Mouse (Mus musculus) midbrain, embryonic 11.5 days (tissue): Measurements from ENCODE around the gene Morc3. TPM values are rescaled to one million over a fixed set of nuclear protein-coding genes. Genes with fewer than 3 reads are reported as not detected.
A peak's percentile ranks its signal among the peaks of the same experiment; 100 is the strongest.

Experiments
- ATAC-seq: fragments of 200-750 bp; cut with Nextera tagmentation; 2 replicates; pipeline ENCODE4 v1.8.0; 2017; ENCODE audit warnings: moderate TSS enrichment, moderate library complexity; ENCODE audit not compliant: low FRiP score
- DNase-seq: peaks from one replicate; pipeline ENCODE4 v3.0.0; 2015; ENCODE audit warnings: low spot score; ENCODE audit errors: missing footprints
- H3K27ac ChIP-seq: fragments of 300-500 bp; sonication (generic); 2 replicates; pipeline ENCODE4 v1.5.1; 2014; ENCODE audit warnings: low read depth, low read length
- H3K27me3 ChIP-seq: fragments of 300-500 bp; sonication (generic); 2 replicates; pipeline ENCODE4 v1.6.1; 2014; ENCODE audit warnings: mild to moderate bottlenecking, low read length, moderate library complexity, mixed read lengths; ENCODE audit not compliant: control insufficient read depth, insufficient read depth
- H3K36me3 ChIP-seq: fragments of 300-500 bp; sonication (generic); 2 replicates; pipeline ENCODE4 v1.6.1; 2014; ENCODE audit warnings: mild to moderate bottlenecking, low read length, moderate library complexity, mixed read lengths; ENCODE audit not compliant: control insufficient read depth, insufficient read depth
- H3K4me1 ChIP-seq: fragments of 300-500 bp; sonication (generic); 2 replicates; pipeline ENCODE4 v1.6.1; 2014; ENCODE audit warnings: low read length; ENCODE audit not compliant: control insufficient read depth, insufficient read depth
- H3K4me2 ChIP-seq: fragments of 300-500 bp; sonication (generic); 2 replicates; pipeline ENCODE4 v1.6.1; 2014; ENCODE audit warnings: mild to moderate bottlenecking, moderate library complexity
- H3K4me3 ChIP-seq: fragments of 300-500 bp; sonication (generic); 2 replicates; pipeline ENCODE4 v1.5.1; 2014; ENCODE audit warnings: low read depth, low read length
- H3K9ac ChIP-seq: fragments of 300-500 bp; sonication (generic); 2 replicates; pipeline ENCODE4 v1.6.1; 2014; ENCODE audit warnings: low read length
- H3K9me3 ChIP-seq: fragments of 300-500 bp; sonication (generic); 2 replicates; pipeline ENCODE4 v1.6.1; 2016; ENCODE audit warnings: low read length; ENCODE audit not compliant: control insufficient read depth
- WGBS: fragments of 180-500 bp; shearing (Covaris S2); extraction: QIAGEN DNeasy Blood & Tissue Kit; methylation state at CpG from one replicate; pipeline ENCODE4 v1.1.7; 2014; 5-methylcytosine and 5-hydroxymethylcytosine counted together
- polyA plus RNA-seq: library from polyadenylated mRNA; unstranded; fragments of >200 nt; fragmentation: Nextera tagmentation; extraction: Ambion mirVana; gene quantifications from 2 replicates; pipeline ENCODE4 v1.2.1, GENCODE M21; 2014

Gene Morc3
- polyA plus RNA-seq, 1 experiment from 2014 or later: 29.6 TPM

GRCm38 (mm10) chr16:93909936-93910335, 78.0 kb downstream of the Morc3 start:
- no peak for ATAC-seq
- H3K4me2 ChIP-seq: no peak overlapping the region
- WGBS: 91% methylated on average over 3 of the region's 3 CpGs
- no peaks in the 10 kb centered on the region for H3K27me3 ChIP-seq
- no peak for DNase-seq
- H3K27ac ChIP-seq: no peak overlapping the region
- H3K9ac ChIP-seq: no peak overlapping the region
- no peaks in the 10 kb centered on the region for H3K9me3 ChIP-seq
- 0 out of 2 replicates have a peak, but pooled peaks cover 2% of the 10 kb centered on the region for H3K36me3 ChIP-seq
- H3K4me1 ChIP-seq: no peaks in the 10 kb centered on the region
- no peak overlapping the region for H3K4me3 ChIP-seq

DNA sequence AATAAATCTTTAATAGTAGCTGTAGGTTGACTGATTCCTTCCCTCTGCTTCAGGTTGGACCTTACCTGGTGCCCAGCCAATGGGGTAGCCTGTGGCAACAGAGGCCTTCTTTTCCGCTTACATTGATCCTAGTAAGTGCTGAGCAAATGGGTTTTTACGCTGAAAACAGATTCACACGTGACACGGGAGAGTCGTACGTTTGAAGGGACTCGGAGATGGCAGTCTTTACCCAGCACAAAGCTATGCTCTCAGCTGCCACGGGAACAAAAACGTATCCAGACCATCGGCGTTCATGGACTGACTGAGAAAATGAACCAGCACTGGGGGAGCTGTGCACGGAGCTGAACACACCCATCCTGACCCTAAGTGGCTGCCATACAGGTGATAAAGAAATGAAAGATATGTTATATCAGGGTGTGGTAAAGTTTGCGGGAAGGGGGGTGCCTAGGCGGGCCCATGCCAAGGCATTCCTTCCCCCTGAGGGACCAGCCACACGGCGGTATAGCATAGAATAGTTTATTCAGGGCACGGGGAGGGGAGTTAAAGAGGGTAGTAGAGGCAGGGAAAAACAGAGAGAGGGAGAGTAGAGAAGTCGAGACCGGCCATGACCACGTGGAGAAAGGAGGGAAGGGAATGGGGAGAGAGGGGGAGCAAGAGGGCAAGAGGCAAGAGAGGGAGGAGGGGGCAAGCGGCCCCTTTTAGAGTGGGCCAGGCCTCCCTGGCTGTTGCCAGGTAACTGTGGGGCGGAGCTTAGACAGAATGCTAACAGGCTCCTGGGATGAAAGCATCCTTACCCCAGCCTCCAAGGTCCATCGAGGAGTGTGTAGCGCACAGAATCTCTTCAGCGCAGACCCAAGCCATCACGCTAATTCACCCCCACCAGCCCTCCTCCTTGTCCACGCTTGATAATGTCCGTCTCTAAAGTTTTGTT, 79.1 kb downstream of the Morc3 start:
- 69% methylated on average over 28 of the region's 28 CpGs for WGBS
- DNase-seq (no peak), ATAC-seq (0 out of 2 replicates have a peak, but pooled peaks have one; percentile 19)
- H3K4me3 ChIP-seq: no peak overlapping the region
- no peaks in the 10 kb centered on the region; the same call in 1 of the 2 replicates for H3K27me3 ChIP-seq
- H3K9me3 ChIP-seq: no peaks in the 10 kb centered on the region
- 0 out of 2 replicates have a peak, but pooled peaks cover 2% of the 10 kb centered on the region for H3K36me3 ChIP-seq
- no peak overlapping the region for H3K9ac ChIP-seq
- H3K27ac ChIP-seq: no peak overlapping the region
- H3K4me2 ChIP-seq: no peak overlapping the region
- H3K4me1 ChIP-seq: no peaks in the 10 kb centered on the region

GRCm38 (mm10) chr16:93912158-93912557, 80.2 kb downstream of the Morc3 start:
- H3K9me3 ChIP-seq: no peaks in the 10 kb centered on the region
- 78% methylated on average over 5 of the region's 5 CpGs for WGBS
- H3K4me3 ChIP-seq: no peak overlapping the region
- no peak overlapping the region for H3K9ac ChIP-seq
- ATAC-seq (no peak), DNase-seq (no peak)
- no peaks in the 10 kb centered on the region for H3K36me3 ChIP-seq
- H3K27ac ChIP-seq: no peak overlapping the region
- H3K4me1 ChIP-seq: no peaks in the 10 kb centered on the region
- no peak overlapping the region for H3K4me2 ChIP-seq
- no peaks in the 10 kb centered on the region; the same call in 1 of the 2 replicates for H3K27me3 ChIP-seq

DNA sequence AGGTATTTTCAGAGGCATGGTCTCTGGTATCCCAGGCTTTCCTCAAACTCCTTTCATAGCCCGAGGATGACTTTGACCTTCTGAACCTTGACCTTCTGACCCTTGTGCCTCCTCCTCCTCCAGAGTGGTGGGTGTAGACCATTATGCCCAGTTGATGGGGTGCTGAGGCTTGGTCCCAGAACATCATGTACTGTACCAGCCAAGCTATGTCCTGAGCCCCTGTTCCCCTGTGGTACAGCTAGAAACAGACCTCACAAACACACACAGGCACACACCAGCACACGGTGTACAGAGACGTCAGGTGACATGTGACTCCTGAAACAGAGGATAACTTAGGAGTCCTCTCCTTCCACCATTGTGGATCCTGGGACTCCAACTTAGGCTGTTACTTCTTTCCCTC, 80.9 kb downstream of the Morc3 start:
- H3K27me3 ChIP-seq: no peaks in the 10 kb centered on the region; the same call in 1 of the 2 replicates
- DNase-seq (no peak), ATAC-seq (no peak)
- no peak overlapping the region for H3K4me2 ChIP-seq
- H3K9ac ChIP-seq: no peak overlapping the region
- WGBS: 75% methylated on average over 3 of the region's 3 CpGs
- no peaks in the 10 kb centered on the region for H3K4me1 ChIP-seq
- H3K27ac ChIP-seq: no peak overlapping the region
- no peaks in the 10 kb centered on the region for H3K9me3 ChIP-seq
- H3K36me3 ChIP-seq: no peaks in the 10 kb centered on the region
- H3K4me3 ChIP-seq: no peak overlapping the region

- no peaks in the 10 kb centered on the region; the same call in 1 of the 2 replicates for H3K27me3 ChIP-seq
- H3K9me3 ChIP-seq: no peaks in the 10 kb centered on the region
- DNase-seq (no peak), ATAC-seq (no peak)
- H3K4me2 ChIP-seq: no peak overlapping the region
- no peaks in the 10 kb centered on the region for H3K36me3 ChIP-seq
- H3K4me1 ChIP-seq: no peaks in the 10 kb centered on the region
- 81% methylated on average over 10 of the region's 10 CpGs for WGBS
- no peak overlapping the region for H3K9ac ChIP-seq
- H3K27ac ChIP-seq: no peak overlapping the region
- no peak overlapping the region for H3K4me3 ChIP-seq
Observed at GRCm38 (mm10) chr16:93913881-93914576, 82.1 kb downstream of the Morc3 start.

- H3K27me3 ChIP-seq: no peaks in the 10 kb centered on the region; the same call in 1 of the 2 replicates
- H3K9me3 ChIP-seq: no peaks in the 10 kb centered on the region
- H3K36me3 ChIP-seq: no peaks in the 10 kb centered on the region
- H3K4me3 ChIP-seq: no peak overlapping the region
- no peak overlapping the region for H3K27ac ChIP-seq
- H3K4me2 ChIP-seq: no peak overlapping the region
- DNase-seq (no peak), ATAC-seq (no peak)
- 39% methylated on average over 8 of the region's 10 CpGs for WGBS
- H3K4me1 ChIP-seq: no peaks in the 10 kb centered on the region
- H3K9ac ChIP-seq: no peak overlapping the region
Observed at GRCm38 (mm10) chr16:93915338-93915849, 83.5 kb downstream of the Morc3 start.

- Histone ChIP-seq H3K9me3 (no peaks in the 10 kb centered on the region), H3K27me3 (no peaks in the 10 kb centered on the region; the same call in 1 of the 2 replicates), H3K36me3 (no peaks in the 10 kb centered on the region), H3K9ac (no peak overlapping the region), H3K4me1 (no peaks in the 10 kb centered on the region), H3K4me3 (no peak overlapping the region), H3K4me2 (peak overlapping the region; percentile 23; the same call in 1 of the 2 replicates), H3K27ac (no peak overlapping the region)
- WGBS: 49% methylated on average over 18 of the region's 22 CpGs
- ATAC-seq (peak; percentile 51), DNase-seq (peak; percentile 99)
Observed at GRCm38 (mm10) chr16:93917712-93918678, 86.1 kb downstream of the Morc3 start.

DNA sequence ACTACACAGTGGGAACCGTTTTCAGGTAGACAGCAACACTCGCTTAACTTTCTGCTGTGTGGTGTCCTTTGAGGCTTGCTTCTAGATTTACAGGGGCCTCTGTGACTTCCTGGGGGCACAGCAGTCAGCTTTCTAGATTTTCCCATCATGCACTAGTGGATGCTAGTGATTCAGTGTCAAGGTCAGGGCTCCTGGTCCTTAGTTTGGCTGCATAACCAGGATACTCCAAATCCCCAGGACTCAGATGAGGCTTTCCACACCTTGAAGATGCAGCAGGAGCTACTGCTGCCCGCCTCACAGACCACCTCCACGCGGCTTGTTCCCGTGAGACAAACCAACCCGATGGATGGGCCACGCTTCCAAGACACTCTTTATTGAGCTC, 86.7 kb downstream of the Morc3 start:
- H3K4me2 ChIP-seq: peak overlapping the region; percentile 23; the same call in 1 of the 2 replicates
- ATAC-seq (peak; percentile 40; the same call in 1 of the 2 replicates), DNase-seq (no peak)
- no peak overlapping the region for H3K4me3 ChIP-seq
- no peaks in the 10 kb centered on the region for H3K36me3 ChIP-seq
- H3K27me3 ChIP-seq: no peaks in the 10 kb centered on the region; the same call in 1 of the 2 replicates
- H3K9me3 ChIP-seq: no peaks in the 10 kb centered on the region
- H3K27ac ChIP-seq: no peak overlapping the region
- no peak overlapping the region for H3K9ac ChIP-seq
- 66% methylated on average over 8 of the region's 8 CpGs for WGBS
- H3K4me1 ChIP-seq: no peaks in the 10 kb centered on the region
